Mouse (Mus musculus) lung, adult 2 months (tissue): ENCODE data around the gene Lins1.

Experiments
- CTCF ChIP-seq: fragments of 200-500 bp; IDR thresholded peaks from 2 replicates; pipeline ENCODE4 v1.5.1; 2011; ENCODE audit warnings: mild to moderate bottlenecking, low read length, control low read depth; ENCODE audit not compliant: insufficient read depth
- POLR2A ChIP-seq: fragments of 200-500 bp; IDR thresholded peaks from 2 replicates; pipeline ENCODE4 v1.6.1; 2011; ENCODE audit warnings: low read depth, mild to moderate bottlenecking, control low read depth, low read length, borderline replicate concordance; ENCODE audit errors: extremely low read depth

DNA sequence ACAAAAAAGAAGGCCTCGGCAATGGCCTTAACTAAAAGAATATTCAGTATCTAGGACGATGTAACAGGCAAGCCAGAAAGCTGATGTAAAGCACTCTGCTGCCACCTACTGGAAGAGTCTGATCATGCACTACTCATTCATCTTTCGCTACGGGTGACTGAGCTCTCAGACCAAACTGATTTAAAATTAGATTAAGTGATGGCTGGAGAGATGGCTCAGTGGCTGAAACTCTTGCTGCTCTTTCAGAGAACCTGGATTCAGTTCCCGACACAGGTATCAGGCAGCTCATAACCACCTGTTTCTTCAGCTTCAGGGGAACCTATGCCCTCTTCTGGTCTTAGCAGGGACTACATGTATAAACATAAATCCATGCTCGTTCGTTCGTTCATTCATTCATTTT, 28.1 kb upstream of the Lins1 start:
- TF ChIP-seq CTCF: peak; percentile 42
- no peak for TF ChIP-seq POLR2A
